Mouse (Mus musculus) CH12.LX (cell line): ENCODE data around the gene Jaml. TPM values are rescaled to one million over a fixed set of nuclear protein-coding genes. Genes with fewer than 3 reads are reported as not detected.

Experiments
- DNase-seq: peaks from one replicate; pipeline ENCODE4 v3.0.0-alpha.2; 2013; ENCODE audit errors: extremely low read depth
- H3K27ac ChIP-seq: 2 replicates; pipeline ENCODE4 v1.5.1; 2012; ENCODE audit warnings: low read depth, mild to moderate bottlenecking, control low read depth, moderate library complexity; ENCODE audit not compliant: insufficient read depth
- H3K27me3 ChIP-seq: replicated peaks from 2 replicates; pipeline ENCODE3; 2012; ENCODE audit warnings: inconsistent platforms
- H3K36me3 ChIP-seq, 2 experiments: replicated peaks in 1 of 2; 2 replicates each; pipeline versions ENCODE3 to v1.6.1; 2012; ENCODE audit warnings: inconsistent platforms in 1 of 2, low read length in 1 of 2, mild to moderate bottlenecking in 1 of 2, mixed read lengths in 1 of 2, moderate library complexity in 1 of 2; ENCODE audit not compliant: control insufficient read depth in 1 of 2, insufficient read depth in 1 of 2
- H3K4me1 ChIP-seq, 2 experiments: 2 replicates each; pipeline ENCODE4 v1.6.1; 2012; ENCODE audit warnings: inconsistent platforms in 1 of 2, moderate library complexity in 1 of 2; ENCODE audit not compliant: insufficient read depth in 2 of 2, control insufficient read depth in 1 of 2
- H3K4me2 ChIP-seq: 2 replicates; pipeline ENCODE4 v1.6.1; 2012; ENCODE audit warnings: low read depth, mild to moderate bottlenecking, control low read depth; ENCODE audit not compliant: poor library complexity, insufficient read depth, severe bottlenecking
- H3K4me3 ChIP-seq, 3 experiments: fragments of 150-350 bp in 1 of 3; sonication (generic) in 1 of 3; replicated peaks in 1 of 3; 2 replicates each; pipeline versions ENCODE3 to v1.5.1; 2011 to 2012; ENCODE audit warnings: low read depth in 2 of 3, low read length in 2 of 3, mild to moderate bottlenecking in 2 of 3, moderate library complexity in 2 of 3, control low read depth in 1 of 3, improper control_type of control experiment in 1 of 3, inconsistent platforms in 1 of 3, mixed read lengths in 1 of 3; ENCODE audit not compliant: poor library complexity in 1 of 3
- H3K79me2 ChIP-seq: replicated peaks from 2 replicates; pipeline ENCODE4 v1.6.1; 2012; ENCODE audit warnings: mild to moderate bottlenecking, moderate library complexity; ENCODE audit not compliant: control insufficient read depth, poor library complexity, insufficient read depth, severe bottlenecking; ENCODE audit errors: extremely low read depth
- H3K9ac ChIP-seq: 2 replicates; pipeline ENCODE4 v1.6.1; 2012; ENCODE audit warnings: low read depth, mild to moderate bottlenecking, control low read depth, moderate library complexity; ENCODE audit not compliant: insufficient read depth
- H3K9me3 ChIP-seq: replicated peaks from 2 replicates; pipeline ENCODE3; 2012; ENCODE audit warnings: low read length, inconsistent platforms, mixed read lengths
- BHLHE40 ChIP-seq: IDR thresholded peaks from 2 replicates; pipeline ENCODE4 v1.6.1; 2011; ENCODE audit warnings: mild to moderate bottlenecking, low read depth, low read length, improper control_type of control experiment
- CTCF ChIP-seq, 2 experiments: IDR thresholded peaks in 1 of 2; conservative IDR thresholded peaks in 1 of 2; 2 replicates each; pipeline ENCODE4 v1.5.1; 2011 to 2012; ENCODE audit warnings: low read depth in 2 of 2, low read length in 2 of 2, improper control_type of control experiment in 1 of 2, inconsistent platforms in 1 of 2, mild to moderate bottlenecking in 1 of 2, moderate library complexity in 1 of 2
- EP300 ChIP-seq: IDR thresholded peaks from 2 replicates; pipeline ENCODE4 v1.6.1; 2011; ENCODE audit warnings: low read length, improper control_type of control experiment
- ETS1 ChIP-seq: conservative IDR thresholded peaks from 2 replicates; pipeline ENCODE4 v1.6.1; 2012; ENCODE audit warnings: low read depth, mild to moderate bottlenecking, inconsistent platforms, low read length, improper control_type of control experiment, moderate library complexity
- HCFC1 ChIP-seq: IDR thresholded peaks from 2 replicates; pipeline ENCODE4 v1.6.1; 2012; ENCODE audit warnings: low read depth, mild to moderate bottlenecking, inconsistent platforms, low read length, improper control_type of control experiment
- JUN ChIP-seq: IDR thresholded peaks from 2 replicates; pipeline ENCODE4 v1.6.1; 2011; ENCODE audit warnings: low read depth, mild to moderate bottlenecking, low read length, improper control_type of control experiment, moderate library complexity; ENCODE audit not compliant: insufficient read depth
- JUND ChIP-seq: conservative IDR thresholded peaks from 2 replicates; pipeline ENCODE4 v1.6.1; 2011; ENCODE audit warnings: low read depth, low read length, improper control_type of control experiment
- MAX ChIP-seq: IDR thresholded peaks from 2 replicates; pipeline ENCODE4 v1.6.1; 2011; ENCODE audit warnings: low read length, improper control_type of control experiment
- MAZ ChIP-seq: IDR thresholded peaks from 2 replicates; pipeline ENCODE4 v1.6.1; 2012; ENCODE audit warnings: low read depth, mild to moderate bottlenecking, inconsistent platforms, low read length, improper control_type of control experiment, moderate library complexity
- MEF2A ChIP-seq: IDR thresholded peaks from 2 replicates; pipeline ENCODE4 v1.6.1; 2014; ENCODE audit warnings: low read depth, mild to moderate bottlenecking, inconsistent platforms, low read length, improper control_type of control experiment, borderline replicate concordance
- MXI1 ChIP-seq: IDR thresholded peaks from 2 replicates; pipeline ENCODE4 v1.6.1; 2011; ENCODE audit warnings: mild to moderate bottlenecking, low read depth, low read length, improper control_type of control experiment
- MYC ChIP-seq: IDR thresholded peaks from 2 replicates; pipeline ENCODE4 v1.6.1; 2011; ENCODE audit warnings: low read depth, mild to moderate bottlenecking, improper control_type of control experiment, low read length
- NRF1 ChIP-seq: IDR thresholded peaks from 2 replicates; pipeline ENCODE4 v1.6.1; 2014; ENCODE audit warnings: low read depth, mild to moderate bottlenecking, inconsistent platforms, low read length, improper control_type of control experiment, moderate library complexity
- POLR2A ChIP-seq: IDR thresholded peaks from 2 replicates; pipeline ENCODE4 v1.6.1; 2011; ENCODE audit warnings: low read depth, mild to moderate bottlenecking, improper control_type of control experiment, low read length
- RAD21 ChIP-seq: IDR thresholded peaks from 2 replicates; pipeline ENCODE4 v1.6.1; 2011; ENCODE audit warnings: low read depth, mild to moderate bottlenecking, low read length, improper control_type of control experiment, moderate library complexity
- RCOR1 ChIP-seq: conservative IDR thresholded peaks from 2 replicates; pipeline ENCODE4 v1.6.1; 2012; ENCODE audit warnings: low read depth, mild to moderate bottlenecking, inconsistent platforms, low read length, improper control_type of control experiment
- SMC3 ChIP-seq: IDR thresholded peaks from 2 replicates; pipeline ENCODE4 v1.6.1; 2011; ENCODE audit warnings: low read depth, low read length, improper control_type of control experiment
- UBTF ChIP-seq: IDR thresholded peaks from 2 replicates; pipeline ENCODE4 v1.6.1; 2012; ENCODE audit warnings: low read depth, mild to moderate bottlenecking, inconsistent platforms, low read length, improper control_type of control experiment, moderate library complexity
- USF1 ChIP-seq: IDR thresholded peaks from 2 replicates; pipeline ENCODE4 v1.6.1; 2014; ENCODE audit warnings: low read depth, mild to moderate bottlenecking, inconsistent platforms, low read length, improper control_type of control experiment
- ZC3H11A ChIP-seq: IDR thresholded peaks from 2 replicates; pipeline ENCODE4 v1.6.1; 2012; ENCODE audit warnings: low read depth, mild to moderate bottlenecking, inconsistent platforms, low read length, improper control_type of control experiment
- ZKSCAN1 ChIP-seq: IDR thresholded peaks from 2 replicates; pipeline ENCODE4 v1.6.1; 2012; ENCODE audit warnings: low read depth, inconsistent platforms, low read length, improper control_type of control experiment, borderline replicate concordance
- ZNF384 ChIP-seq: IDR thresholded peaks from 2 replicates; pipeline ENCODE4 v1.6.1; 2012; ENCODE audit warnings: low read depth, low read length, improper control_type of control experiment, inconsistent platforms
- dilution Hi-C: fragments of 300-500 bp; cut with MboI; formaldehyde crosslinking; loops from 2 replicates; pipeline ENCODE4 v1.14.3; 2020; ENCODE audit warnings: low sequenced_read_pairs; ENCODE audit not compliant: extremely low pct_unique_long_range_greater_than_20kb, extremely low pct_ligation_motif_present
- in situ Hi-C: fragments of 300-500 bp; cut with MboI; formaldehyde crosslinking; loops from 3 replicates; pipeline ENCODE4 v1.14.3; 2019; ENCODE audit warnings: low sequenced_read_pairs, low pct_ligation_motif_present, low pct_unique_long_range_greater_than_20kb, mixed read lengths
- polyA plus RNA-seq: library from polyadenylated mRNA; unstranded; fragments of >175 nt; gene quantifications from 2 replicates; pipeline ENCODE4 v1.2.1, GENCODE M21; 2012; ENCODE audit warnings: low read depth; ENCODE audit not compliant: insufficient read length
- total RNA-seq, 2 experiments: library from RNA; depleted of rRNA; stranded (reverse); fragments of 300-350 nt in 1 of 2; fragments of >200 nt in 1 of 2; gene quantifications; 2 replicates each; pipeline ENCODE4 v1.2.3; 2012 to 2014

Gene Jaml
- total and polyA plus RNA-seq, 3 experiments, result 0.51 to 1.1 (median 0.87) TPM

DNA sequence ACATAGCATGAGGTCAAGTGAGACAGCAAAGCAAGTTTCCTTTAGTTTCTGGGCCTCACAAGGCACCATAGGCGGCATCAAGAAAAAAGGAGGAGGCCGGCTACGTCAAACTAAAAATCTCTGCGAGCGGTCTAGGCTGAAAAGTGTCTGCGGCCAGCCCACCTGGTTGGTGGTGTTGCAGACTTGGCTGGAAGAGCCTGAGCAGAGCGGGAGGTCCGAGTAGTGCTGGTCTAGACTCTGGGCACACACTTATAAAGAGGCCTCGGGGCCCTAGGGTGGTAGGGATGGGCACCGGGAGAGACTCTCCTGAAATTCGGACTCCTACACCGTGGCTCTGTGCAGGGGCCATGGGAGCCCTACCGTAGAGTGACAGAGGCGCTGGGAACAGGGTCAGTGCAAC, 36.7 kb downstream of the Jaml start:
- Histone ChIP-seq H3K36me3 (no peaks in the 10 kb centered on the region), H3K79me2 (no peaks in the 10 kb centered on the region), H3K9me3 (no peaks in the 10 kb centered on the region), H3K4me2 (no peak overlapping the region), H3K4me3 (no peak overlapping the region), H3K9ac (no peak overlapping the region), H3K4me1 (peaks cover 6 to 15% of the 10 kb centered on the region in 2 experiments), H3K27ac (no peak overlapping the region), H3K27me3 (peaks cover 18% of the 10 kb centered on the region)
- dilution Hi-C loops (no loop called here), in situ Hi-C loops (loop anchor here (5.0 kb wide), 1 partner anchor 88 kb away; no protein-coding TSS in a partner anchor)
- DNase-seq, result no peak
- TF ChIP-seq ZC3H11A (no peak), POLR2A (no peak), JUN (no peak), EP300 (no peak), USF1 (no peak), ZNF384 (no peak), HCFC1 (no peak), ETS1 (no peak), MEF2A (no peak), MAX (no peak), BHLHE40 (no peak), MYC (no peak), MXI1 (no peak), ZKSCAN1 (no peak), NRF1 (no peak), CTCF (conservative IDR thresholded peaks at IDR 0.05 in 1 of 2, IDR thresholded peaks at IDR 0.05 in 1 of 2; ENCODE audit: low read depth in 2 of 2, low read length in 2 of 2) (no peak), SMC3 (no peak), JUND (no peak), RAD21 (no peak)

DNA sequence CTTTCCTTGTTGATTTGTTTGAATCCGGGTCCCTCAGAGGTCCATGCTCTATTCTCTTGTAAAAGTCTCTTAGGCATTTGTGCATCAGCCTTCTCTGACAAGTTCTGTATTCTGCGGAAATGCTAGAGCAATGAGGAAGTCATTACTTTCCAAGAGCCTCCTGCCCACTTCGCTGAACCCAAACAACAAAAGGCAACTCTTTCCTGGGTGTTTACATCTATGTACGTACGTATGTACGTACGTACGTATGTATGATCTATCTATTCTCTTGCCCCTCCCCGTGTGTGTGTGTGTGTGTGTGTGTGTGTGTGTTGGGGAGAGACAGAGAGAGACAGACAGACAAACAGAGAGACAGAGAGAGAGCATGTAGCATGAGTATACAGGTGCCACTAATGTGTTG, 37.8 kb downstream of the Jaml start:
- peaks cover 25% of the 10 kb centered on the region for H3K27me3 ChIP-seq
- H3K27ac ChIP-seq, result no peak overlapping the region
- H3K4me2 ChIP-seq, result no peak overlapping the region
- peaks cover 8 to 26% of the 10 kb centered on the region in 2 experiments for H3K4me1 ChIP-seq
- no peaks in the 10 kb centered on the region for H3K79me2 ChIP-seq
- no peaks in the 10 kb centered on the region for H3K9me3 ChIP-seq
- H3K9ac ChIP-seq, result no peak overlapping the region
- no peaks in the 10 kb centered on the region for H3K36me3 ChIP-seq
- TF ChIP-seq CTCF (conservative IDR thresholded peaks at IDR 0.05 in 1 of 2, IDR thresholded peaks at IDR 0.05 in 1 of 2; ENCODE audit: low read depth in 2 of 2, low read length in 2 of 2), result no peak
- TF ChIP-seq SMC3, result no peak
- TF ChIP-seq UBTF, result no peak
- no peak for TF ChIP-seq MAZ
- no peak for TF ChIP-seq RCOR1
- TF ChIP-seq, all 38 proteins: peak for 0
- in situ Hi-C loops, result loop anchor here (5.0 kb wide), 1 partner anchor 90 kb away; no protein-coding TSS in a partner anchor
- no peak for DNase-seq
- H3K4me3 ChIP-seq, result no peak overlapping the region
- dilution Hi-C loops, result no loop called here
